Mouse (Mus musculus) megakaryocyte, embryonic 14.5 days (primary cell): ENCODE measurements around the gene Krt78.

Experiments used
- FLI1 ChIP-seq: IDR thresholded peaks from 2 replicates; pipeline ENCODE4 v1.6.1; 2012; ENCODE audit warnings: low read length, inconsistent platforms, mixed read lengths
- GATA1 ChIP-seq: IDR thresholded peaks from 3 replicates; pipeline ENCODE4 v1.6.1; 2012; ENCODE audit warnings: mixed read lengths, low read length, inconsistent platforms, borderline replicate concordance

DNA sequence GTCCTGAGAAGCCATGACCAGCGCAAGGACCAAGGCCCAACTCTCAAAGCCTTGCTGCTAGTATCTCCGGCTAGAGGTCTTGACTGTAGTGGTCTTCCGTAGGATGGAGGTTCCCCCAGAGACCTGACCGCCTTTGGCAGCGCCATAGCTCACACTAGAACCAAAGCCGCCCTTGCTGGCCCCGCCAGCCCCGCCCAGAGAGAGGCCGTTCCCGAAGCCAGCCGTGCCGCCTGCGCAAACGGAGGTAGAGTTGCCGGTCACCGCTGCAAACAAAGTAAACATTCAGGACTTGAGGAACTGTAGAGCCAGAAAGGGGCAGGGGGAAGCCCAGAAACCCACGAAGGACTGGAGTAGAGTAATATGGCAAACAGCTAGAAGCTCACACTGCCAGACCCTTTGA, 24.4 kb downstream of the Krt78 start:
- no peak for TF ChIP-seq GATA1
- no peak for TF ChIP-seq FLI1
